ENCODE assay signal across 10 mouse cellular contexts in the genomic region with DNA sequence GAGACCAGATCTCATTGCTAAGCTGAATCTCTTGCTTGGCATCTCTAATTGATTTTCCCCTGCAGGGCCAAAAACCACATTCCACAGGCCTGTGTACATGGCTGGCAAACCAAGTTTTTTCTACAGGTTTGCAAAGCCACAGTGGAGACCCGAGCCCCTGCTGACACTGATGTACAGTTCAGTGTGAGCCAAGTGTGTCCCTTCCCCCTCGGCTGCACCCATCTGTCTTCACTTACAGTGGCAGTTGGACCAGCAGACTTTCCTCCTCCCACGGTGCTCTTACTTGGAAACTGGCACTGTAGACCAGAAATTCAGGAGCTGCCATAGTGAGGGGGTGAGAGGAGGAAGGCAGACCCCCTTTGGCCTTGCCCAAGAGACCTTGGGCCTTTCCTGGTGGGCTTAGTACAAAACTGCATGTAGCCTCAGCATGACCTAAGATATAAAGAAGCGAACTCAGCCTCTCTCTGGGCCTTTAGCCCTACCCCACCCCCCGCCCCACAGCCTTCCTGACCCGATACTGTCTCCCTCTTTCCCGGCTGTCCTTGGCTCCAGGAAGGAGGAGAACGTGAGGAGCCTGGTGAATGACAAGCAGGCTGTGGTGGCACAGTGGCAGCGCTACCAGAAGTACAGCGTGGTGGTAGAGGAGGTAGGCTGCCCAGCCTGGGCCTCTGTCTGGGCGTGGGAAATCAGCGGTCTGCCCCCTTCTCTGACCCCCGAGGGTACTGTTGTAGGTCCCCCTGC. TPM values are rescaled to one million over a fixed set of nuclear protein-coding genes. Genes with fewer than 3 reads are reported as not detected.
A peak's percentile ranks its signal among the peaks of the same experiment; 100 is the strongest.
DNase-seq lines count a peak whose midpoint lies in the region; ATAC-seq lines count a peak whose summit lies in the region.
"Had no signal": no experiment of that assay in that cellular context is flagged by ENCODE, and none has a peak within 500 bp of the region (broad histone marks: within the 10 kb centered on the region; RNA-seq: fewer than 3 reads in every experiment).

No protein-coding gene starts in this region.

- no peak overlapping the region for H3K9ac ChIP-seq in liver, embryonic 15.5 days

- H3K4me1 ChIP-seq in liver, embryonic 15.5 days (replicated peaks) = peaks cover 42% of the 10 kb centered on the region

- H3K27me3 ChIP-seq in liver, embryonic 15.5 days = no peaks in the 10 kb centered on the region

- H3K4me3 ChIP-seq in liver, embryonic 15.5 days (replicated peaks) = no peak overlapping the region

- H3K9me3 ChIP-seq in liver, embryonic 15.5 days (replicated peaks) = no peaks in the 10 kb centered on the region

- ATAC-seq in liver, embryonic 15.5 days (ENCODE audit: insufficient read depth) = no peak
- peak; percentile 72 for ATAC-seq in frontal cortex, adult (ENCODE audit: low TSS enrichment)

- 0 out of 2 replicates have a peak overlapping the region, but pooled peaks have one; percentile 90 for H3K27ac ChIP-seq in liver, embryonic 15.5 days (replicated peaks)

- H3K4me2 ChIP-seq in liver, embryonic 15.5 days = no peak overlapping the region

- no peak for DNase-seq in liver
- DNase-seq in layer of hippocampus, postnatal 36 days = peak; percentile 73 to 77
- peak; percentile 68 to 82 for DNase-seq in right cerebral cortex, adult 2 months (ENCODE audit: low spot score in 2 of 2)
- no peak for DNase-seq in gastrocnemius, postnatal 10 days
- no peak for DNase-seq in spleen, adult 12 weeks (ENCODE audit: low spot score)
- DNase-seq in cerebellum, adult 11 months = no peak

- 78% methylated on average over 13 of the region's 13 CpGs for WGBS in liver, embryonic 15.5 days (ENCODE audit: insufficient replicate concordance)

- peaks cover 70% of the 10 kb centered on the region for H3K36me3 ChIP-seq in liver, embryonic 15.5 days (replicated peaks)

RNA-seq across cellular contexts. Expression of gene Uqcr10, which starts 25.3 kb away (rescaled TPM):
- 535 and 580 TPM in 2 replicates for polyA plus RNA-seq in liver, embryonic 15.5 days (2015; fragmentation: Nextera tagmentation; extraction: Ambion mirVana)
- total RNA-seq in layer of hippocampus, postnatal 36 days (2021) = 100 to 1,000 TPM; 370 to 401 TPM
- 100 to 1,000 TPM; 749 to 932 TPM for total RNA-seq in gastrocnemius, postnatal 10 days (2021)

RNA-seq across cellular contexts. Expression of gene Zmat5, which starts 25.6 kb away (rescaled TPM):
- 22.4 and 22.5 TPM in 2 replicates for polyA plus RNA-seq in liver, embryonic 15.5 days (2015; fragmentation: Nextera tagmentation; extraction: Ambion mirVana)
- total RNA-seq in layer of hippocampus, postnatal 36 days (2021) = 10 to 100 TPM; 33.0 to 38.2 TPM
- total RNA-seq in gastrocnemius, postnatal 10 days (2021) = 10 to 100 TPM; 16.0 to 16.3 TPM

RNA-seq across cellular contexts. Expression of gene Ascc2, which starts 41.3 kb away (rescaled TPM):
- polyA plus RNA-seq in liver, embryonic 15.5 days (2015; fragmentation: Nextera tagmentation; extraction: Ambion mirVana) = 17.9 and 18.4 TPM in 2 replicates
- 10 to 100 TPM; 22.2 to 25.8 TPM for total RNA-seq in layer of hippocampus, postnatal 36 days (2021)
- 10 to 100 TPM; 13.7 to 16.5 TPM for total RNA-seq in gastrocnemius, postnatal 10 days (2021)

RNA-seq across cellular contexts. Expression of gene Gm11032, which starts 59.0 kb away (rescaled TPM):
- polyA plus RNA-seq in liver, embryonic 15.5 days (2015; fragmentation: Nextera tagmentation; extraction: Ambion mirVana) = not detected in 2 replicates
- total RNA-seq in layer of hippocampus, postnatal 36 days (2021) = not detected
- not detected for total RNA-seq in gastrocnemius, postnatal 10 days (2021)
- total RNA-seq: MEL had no signal
- polyA plus RNA-seq: lung, embryonic 16.5 days had no signal

Comparison
In these comparisons a context has a peak if more than half of its experiments do, and no peak if none do; other contexts are left out.
1. DNase-seq: peak in layer of hippocampus, postnatal 36 days (2 of 2) and right cerebral cortex, adult 2 months (2 of 2); none in liver (single experiment), gastrocnemius, postnatal 10 days (single experiment), spleen, adult 12 weeks (single experiment) and cerebellum, adult 11 months (single experiment).